Mouse (Mus musculus) thymus, postnatal 4 days (tissue): ENCODE measurements around the gene Atp5g2.
"Not testable (repeated sequence)": the region's sequence is repeated elsewhere in the genome, so short reads cannot be mapped to it uniquely, and the experiment has no call there.

ENCODE experiments used
- DNase-seq: peaks from one replicate; pipeline ENCODE4 v3.0.0; 2021

Gene Atp5g2

DNA sequence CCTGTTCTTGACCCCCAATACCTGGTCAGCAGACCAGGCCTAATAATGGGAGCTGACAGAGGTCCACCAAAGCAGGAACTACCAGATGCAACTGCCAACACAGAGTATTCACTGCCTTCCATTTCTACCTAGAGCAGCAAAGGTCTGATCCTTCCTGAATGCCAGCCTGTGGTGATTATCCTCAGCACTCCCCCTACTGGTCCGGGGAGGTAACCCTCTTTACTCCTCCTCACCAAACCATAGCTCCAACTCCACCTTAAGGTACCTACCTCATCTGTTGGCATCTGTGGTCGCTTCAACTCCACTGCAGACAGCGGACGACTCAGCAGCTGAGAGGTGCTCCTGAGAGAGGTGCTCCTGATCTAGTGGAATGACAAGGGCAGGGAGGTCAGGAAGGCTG lies 6.7 kb downstream of the Atp5g2 start:
- peak; percentile 82 for DNase-seq

DNA sequence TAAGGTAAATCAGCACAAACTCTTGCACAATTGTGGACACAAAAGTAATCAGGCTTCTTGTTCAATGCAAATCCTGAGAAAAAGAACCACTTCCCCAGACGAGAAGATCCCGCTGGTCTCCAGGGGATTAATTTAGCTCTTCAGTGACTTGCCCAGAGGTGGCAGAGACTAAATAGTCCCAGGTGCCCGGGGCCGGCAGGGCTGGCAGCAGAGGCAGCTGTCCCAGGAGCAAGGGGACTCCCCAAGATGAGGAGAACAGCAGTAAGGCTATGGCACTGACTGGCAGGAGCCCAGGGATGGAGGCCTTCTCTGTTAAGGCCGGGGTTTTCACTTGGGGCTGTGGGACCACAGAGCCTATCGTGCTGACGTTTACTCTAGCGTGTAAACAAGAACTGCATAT lies 8.3 kb downstream of the Atp5g2 start:
- DNase-seq: no peak

DNA sequence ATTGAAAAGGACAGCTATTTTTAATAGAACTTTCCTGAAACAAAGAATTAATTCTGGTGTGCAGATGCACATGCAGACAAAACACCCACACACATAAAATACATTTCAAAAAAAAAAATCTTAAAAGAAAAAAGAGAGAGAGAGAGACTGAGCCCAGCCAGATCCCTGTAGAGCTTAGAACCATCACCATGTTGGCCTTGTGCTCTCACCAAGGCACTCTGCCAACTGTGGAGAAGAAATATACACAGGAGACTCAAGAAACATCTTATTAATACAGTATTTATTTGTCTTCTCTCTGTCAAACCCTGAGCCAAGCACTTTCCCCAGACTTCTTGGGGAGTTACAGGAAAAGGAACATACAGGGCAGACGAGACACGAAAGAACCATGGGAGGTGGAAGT lies 9.6 kb downstream of the Atp5g2 start:
- not testable (repeated sequence) for DNase-seq

GRCm38 (mm10) chr15:102657926-102658381 lies 14.2 kb downstream of the Atp5g2 start:
- no peak for DNase-seq

GRCm38 (mm10) chr15:102656658-102657057 lies 15.5 kb downstream of the Atp5g2 start:
- DNase-seq: no peak

- not testable (repeated sequence) for DNase-seq
Observed at GRCm38 (mm10) chr15:102651928-102652660, 20.1 kb downstream of the Atp5g2 start.

DNA sequence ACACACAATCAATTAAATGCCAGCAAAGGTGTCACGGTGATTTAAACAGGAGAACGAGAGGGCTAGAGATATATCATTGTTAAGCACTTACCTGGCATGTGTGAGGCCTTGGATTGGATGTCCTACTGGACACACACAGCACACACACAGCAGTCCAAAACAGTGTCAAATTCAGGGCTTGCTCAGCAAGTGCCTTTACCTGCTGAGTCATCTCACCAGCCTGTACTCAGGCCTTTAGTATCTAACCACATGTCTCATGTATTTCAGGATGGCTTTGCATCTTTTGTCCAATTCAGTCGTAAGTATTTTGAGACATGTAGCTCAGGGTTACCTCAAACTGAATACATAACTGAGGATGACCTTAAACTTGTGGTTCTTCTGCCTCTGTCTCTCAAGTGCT lies 21.0 kb downstream of the Atp5g2 start:
- DNase-seq: no peak

- no peak for DNase-seq
Observed at GRCm38 (mm10) chr15:102635817-102636216, 36.3 kb downstream of the Atp5g2 start.

GRCm38 (mm10) chr15:102634684-102635083 lies 37.5 kb downstream of the Atp5g2 start:
- no peak for DNase-seq

DNA sequence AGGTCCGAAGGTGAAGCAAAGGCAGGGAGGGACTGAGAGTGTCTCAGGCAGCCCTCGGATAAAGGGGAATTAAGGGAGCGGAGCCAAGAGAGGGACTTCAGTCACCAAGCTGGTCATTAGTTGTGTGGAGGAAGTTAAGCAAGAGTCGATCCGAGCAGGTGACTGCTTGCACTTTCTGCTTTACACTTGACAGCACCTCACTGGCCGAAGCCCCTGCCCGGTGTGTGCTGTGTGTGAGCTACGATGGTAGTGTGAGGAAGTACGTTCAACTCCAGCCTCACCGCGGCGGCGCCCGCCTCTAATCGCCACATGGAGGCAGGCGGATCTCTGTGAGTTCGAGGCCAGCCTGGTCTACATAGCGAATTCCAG lies 46.5 kb downstream of the Atp5g2 start:
- DNase-seq: peak; percentile 75

DNA sequence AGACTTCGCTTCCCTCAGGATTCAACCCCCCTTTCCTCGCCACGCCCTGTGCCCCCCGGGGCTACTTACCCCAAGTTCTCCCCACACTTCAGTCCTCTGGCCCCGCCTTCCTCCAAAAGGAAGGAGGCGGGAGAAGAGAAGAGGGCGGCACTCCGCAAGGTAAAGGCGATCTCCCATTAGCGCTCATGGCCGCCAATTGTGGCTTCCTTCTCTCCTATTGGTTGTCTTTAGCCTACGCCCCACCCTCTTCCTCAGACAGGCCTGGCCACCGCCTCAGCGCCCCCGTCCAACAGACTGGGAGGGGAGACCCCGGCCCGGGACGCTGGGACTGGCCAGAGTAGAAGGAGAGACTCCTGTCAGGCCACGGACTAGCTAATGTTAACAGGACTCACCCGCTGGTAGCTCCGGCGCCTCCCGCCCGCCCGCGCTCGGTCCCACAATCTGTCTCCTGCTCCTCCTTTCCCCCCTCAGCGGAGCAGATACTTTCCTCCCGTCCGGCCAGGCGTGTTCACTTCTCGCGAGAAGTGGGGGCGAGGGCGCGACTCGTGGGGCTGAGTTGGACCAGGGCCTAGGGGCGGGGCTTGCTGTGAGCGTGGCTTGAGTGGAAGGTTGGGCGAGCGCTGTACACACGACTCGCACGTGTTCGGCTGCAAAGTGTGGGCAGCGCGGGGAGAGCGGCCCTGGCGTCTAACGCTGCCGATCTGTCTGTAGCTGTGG lies 47.0 kb downstream of the Atp5g2 start, which contains the start of the genes Gm28047 and Atf7:
Gm28047 (minus strand) TSS at position 98 of the 717 bp plus-strand sequence.
Atf7 (minus strand) TSS at position 495 of the 717 bp plus-strand sequence.
- peak; percentile 99 for DNase-seq

DNA sequence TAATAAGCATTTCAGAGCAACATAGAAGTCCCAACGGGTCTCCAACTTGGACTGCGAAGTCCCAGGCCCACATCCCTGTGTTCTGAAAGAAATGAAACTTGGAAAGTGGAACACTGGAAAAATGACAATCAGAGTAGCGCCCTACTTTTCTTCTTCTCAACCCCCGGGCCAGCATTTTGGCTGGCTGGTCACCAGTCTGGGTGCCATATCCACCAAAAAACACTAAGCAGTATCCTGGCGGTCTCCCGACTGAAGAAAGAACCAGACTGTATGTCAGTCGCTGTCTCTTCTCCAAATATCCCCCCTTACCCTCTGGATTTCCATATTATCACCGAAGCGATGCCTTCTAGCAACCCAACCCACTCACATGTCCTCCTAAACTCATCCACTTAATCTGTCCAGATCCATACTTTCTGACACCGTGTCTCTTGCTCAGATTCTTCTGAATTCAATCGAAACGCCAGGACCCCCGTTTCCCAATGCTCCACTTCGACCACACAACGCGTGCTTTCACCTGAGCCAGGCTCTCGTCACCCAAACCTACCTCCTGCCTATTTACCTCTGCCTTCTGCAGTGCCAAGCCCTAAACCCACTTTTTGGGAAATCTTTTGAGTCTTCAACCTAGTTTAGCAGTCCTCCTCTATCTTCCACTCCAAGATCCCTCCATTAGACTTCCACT lies 47.7 kb downstream of the Atp5g2 start:
- no peak for DNase-seq

GRCm38 (mm10) chr15:102623121-102623520 lies 49.0 kb downstream of the Atp5g2 start:
- DNase-seq: no peak

DNA sequence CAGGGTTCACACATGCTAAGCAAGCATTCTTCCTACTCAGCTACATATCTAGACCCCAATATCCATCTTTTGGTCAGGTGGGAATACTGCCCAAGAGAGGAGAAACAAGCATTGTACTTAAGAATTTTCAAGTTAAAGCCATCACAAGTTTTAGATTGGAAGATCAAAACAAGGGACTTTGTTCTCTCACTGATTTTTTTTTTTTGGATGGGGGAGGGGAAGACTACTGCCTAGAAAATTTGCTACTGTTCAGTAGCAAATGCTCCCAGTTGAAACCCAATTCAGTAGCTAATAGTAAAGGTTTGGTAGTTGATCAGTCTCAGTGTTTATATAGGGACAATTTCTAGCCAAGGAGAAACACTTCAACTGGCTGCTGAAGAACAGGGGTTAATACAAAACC lies 49.6 kb downstream of the Atp5g2 start:
- DNase-seq: no peak

DNA sequence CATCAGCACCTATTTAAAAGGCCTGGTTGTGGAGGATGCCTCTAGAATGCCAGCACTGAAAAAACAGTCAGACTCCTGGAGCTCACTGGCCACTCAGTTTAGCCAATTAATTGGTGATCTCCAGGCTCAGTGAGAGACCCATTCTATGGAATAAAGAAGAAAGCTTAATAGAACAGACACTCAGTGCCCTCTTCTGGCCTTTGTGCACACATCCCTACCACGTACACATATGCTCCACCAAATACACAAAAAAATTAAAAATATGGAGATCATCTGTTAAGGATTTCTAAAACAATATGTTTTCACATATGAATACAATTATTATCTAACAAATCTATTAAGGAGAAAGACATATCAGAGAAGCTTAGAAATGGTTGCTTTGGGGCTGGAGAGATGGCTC lies 51.4 kb downstream of the Atp5g2 start:
- no peak for DNase-seq

DNA sequence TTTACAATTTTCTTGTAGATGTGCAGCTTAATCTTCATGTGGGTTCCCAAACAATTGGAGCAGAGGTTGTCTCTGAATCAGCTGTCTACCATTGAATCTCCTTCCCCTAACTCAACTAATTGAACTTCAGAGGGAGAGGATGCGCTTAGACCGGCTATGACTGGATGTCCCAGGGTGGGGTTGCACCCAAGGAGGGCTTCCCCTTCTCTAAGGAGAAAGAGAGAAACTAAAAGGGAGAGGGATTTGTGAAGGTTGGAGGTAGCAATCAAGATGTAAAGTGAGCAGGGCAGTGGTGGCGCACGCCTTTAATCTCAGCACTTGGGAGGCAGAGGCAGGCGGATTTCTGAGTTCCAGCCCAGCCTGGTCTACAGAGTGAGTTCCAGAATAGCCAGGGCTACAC lies 52.7 kb downstream of the Atp5g2 start:
- no peak for DNase-seq

GRCm38 (mm10) chr15:102617654-102618053 lies 54.5 kb downstream of the Atp5g2 start:
- no peak for DNase-seq

- DNase-seq: no peak
Observed at GRCm38 (mm10) chr15:102616174-102616573, 56.0 kb downstream of the Atp5g2 start.

DNA sequence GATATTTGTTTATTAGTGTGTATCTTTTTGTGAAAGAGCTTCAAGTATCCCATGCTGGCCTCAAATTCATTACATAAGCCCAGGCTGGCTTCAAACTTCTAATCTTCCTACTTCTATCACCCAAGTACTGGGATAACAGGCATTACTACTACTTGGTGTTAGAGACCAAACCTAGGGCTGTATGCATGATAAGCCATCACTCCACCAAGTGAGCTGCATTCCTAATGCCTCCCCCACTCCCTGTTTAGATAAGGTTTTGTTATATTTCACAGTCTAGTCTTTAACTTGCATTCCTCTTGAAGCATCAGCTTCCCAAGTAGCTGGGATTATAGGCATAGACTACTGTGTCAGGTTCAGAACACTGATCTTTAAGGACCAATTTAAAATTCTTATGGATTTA lies 57.9 kb downstream of the Atp5g2 start:
- no peak for DNase-seq

- no peak for DNase-seq
Observed at GRCm38 (mm10) chr15:102612966-102613365, 59.2 kb downstream of the Atp5g2 start.
